Mouse (Mus musculus) liver, embryonic 14.5 days (tissue): ENCODE results near the gene AW011738. TPM values are rescaled to one million over a fixed set of nuclear protein-coding genes. Genes with fewer than 3 reads are reported as not detected.

Source experiments
- ATAC-seq: fragments of 200-750 bp; cut with Nextera tagmentation; 2 replicates; pipeline ENCODE4 v1.8.0; 2017; ENCODE audit warnings: moderate number of reproducible peaks, mild to moderate bottlenecking, moderate library complexity; ENCODE audit not compliant: insufficient read depth
- DNase-seq, 3 experiments: peaks; one replicate each; pipeline ENCODE4 v3.0.0-alpha.2; 2012 to 2013; ENCODE audit warnings: low read depth in 3 of 3, low spot score in 3 of 3
- H3K27ac ChIP-seq: fragments of 300-500 bp; sonication (generic); 2 replicates; pipeline ENCODE4 v1.5.1; 2014; ENCODE audit warnings: moderate library complexity, mild to moderate bottlenecking, control low read depth, inconsistent platforms
- H3K27me3 ChIP-seq: fragments of 300-500 bp; sonication (generic); 2 replicates; pipeline ENCODE4 v1.6.1; 2014; ENCODE audit warnings: mild to moderate bottlenecking, low read length, moderate library complexity; ENCODE audit not compliant: control insufficient read depth, insufficient read depth
- H3K36me3 ChIP-seq: fragments of 300-500 bp; sonication (generic); replicated peaks from 2 replicates; pipeline ENCODE4 v1.6.1; 2014; ENCODE audit warnings: low read depth; ENCODE audit not compliant: control insufficient read depth, insufficient read depth
- H3K4me1 ChIP-seq, 2 experiments: fragments of 200-500 bp in 1 of 2; fragments of 300-500 bp in 1 of 2; sonication (generic) in 1 of 2; replicated peaks; 2 replicates each; pipeline ENCODE4 v1.6.1; 2012 to 2014; ENCODE audit warnings: antibody characterized with exemption in 1 of 2, inconsistent platforms in 1 of 2, low read length in 1 of 2; ENCODE audit not compliant: control insufficient read depth in 2 of 2, insufficient read depth in 2 of 2
- H3K4me2 ChIP-seq: fragments of 300-500 bp; sonication (generic); 2 replicates; pipeline ENCODE4 v1.6.1; 2014; ENCODE audit warnings: low read depth, mild to moderate bottlenecking, control low read depth, moderate library complexity
- H3K4me3 ChIP-seq, 2 experiments: fragments of 200-500 bp in 1 of 2; fragments of 300-500 bp in 1 of 2; sonication (generic) in 1 of 2; 2 replicates each; pipeline ENCODE4 v1.5.1; 2012 to 2014; ENCODE audit warnings: low read depth in 2 of 2, low read length in 2 of 2, mild to moderate bottlenecking in 2 of 2, control low read depth in 1 of 2, inconsistent platforms in 1 of 2, moderate library complexity in 1 of 2; ENCODE audit not compliant: insufficient read depth in 1 of 2
- H3K9ac ChIP-seq: fragments of 300-500 bp; sonication (generic); replicated peaks from 2 replicates; pipeline ENCODE4 v1.6.1; 2014; ENCODE audit warnings: mild to moderate bottlenecking, control low read depth, moderate library complexity
- H3K9me3 ChIP-seq: fragments of 300-500 bp; sonication (generic); 2 replicates; pipeline ENCODE4 v1.6.1; 2016; ENCODE audit warnings: low read length, mixed read lengths; ENCODE audit not compliant: control insufficient read depth
- CTCF ChIP-seq: IDR thresholded peaks from 2 replicates; pipeline ENCODE4 v1.5.1; 2016; ENCODE audit warnings: antibody characterized with exemption, low read depth, control low read depth
- EP300 ChIP-seq: IDR thresholded peaks from 2 replicates; pipeline ENCODE4 v1.6.1; 2016; ENCODE audit warnings: antibody characterized with exemption, low read depth
- WGBS: fragments of 180-500 bp; shearing (Covaris S2); extraction: QIAGEN DNeasy Blood & Tissue Kit; methylation state at CpG from one replicate; pipeline ENCODE4 v1.1.7; 2014; ENCODE audit not compliant: insufficient replicate concordance; 5-methylcytosine and 5-hydroxymethylcytosine counted together
- polyA plus RNA-seq, 2 experiments: library from polyadenylated mRNA; depleted of rRNA in 1 of 2; stranded (reverse) in 1 of 2; unstranded in 1 of 2; fragments of >200 nt; fragmentation: Nextera tagmentation in 1 of 2; extraction: Ambion mirVana in 1 of 2; gene quantifications; 2 replicates each; pipeline versions ENCODE4 v1.2.1 to v1.2.3; 2012 to 2014

The AW011738 gene
- polyA plus RNA-seq, 2 experiments: 0.23 to 0.66 TPM

GRCm38 (mm10) chr4:156171828-156172227 is 31.3 kb upstream of the AW011738 start:
- TF ChIP-seq CTCF (no peak), EP300 (no peak)
- Histone ChIP-seq H3K9ac (no peak overlapping the region), H3K27ac (no peak overlapping the region), H3K36me3 (no peaks in the 10 kb centered on the region), H3K4me1 (no peaks in the 10 kb centered on the region), H3K4me3 (no peak overlapping the region), H3K4me2 (no peak overlapping the region), H3K27me3 (no peaks in the 10 kb centered on the region), H3K9me3 (no peaks in the 10 kb centered on the region)
- no peak for ATAC-seq
- WGBS: 81% methylated on average over 11 of the region's 11 CpGs
- DNase-seq: no peak

- Histone ChIP-seq H3K4me3 (no peak overlapping the region), H3K4me1 (no peaks in the 10 kb centered on the region), H3K9me3 (no peaks in the 10 kb centered on the region), H3K4me2 (no peak overlapping the region), H3K27ac (no peak overlapping the region), H3K9ac (no peak overlapping the region), H3K36me3 (no peaks in the 10 kb centered on the region; the same call in 1 of the 2 replicates), H3K27me3 (no peaks in the 10 kb centered on the region)
- DNase-seq (no peak), ATAC-seq (no peak)
- TF ChIP-seq CTCF (no peak), EP300 (no peak)
- 91% methylated on average over 9 of the region's 9 CpGs for WGBS
Measured at GRCm38 (mm10) chr4:156177630-156178029, 25.5 kb upstream of the AW011738 start.

- 43% methylated on average over 5 of the region's 5 CpGs for WGBS
- no peak overlapping the region for H3K27ac ChIP-seq
- ATAC-seq: no peak
- no peaks in the 10 kb centered on the region; the same call in 1 of the 2 replicates for H3K36me3 ChIP-seq
- H3K9me3 ChIP-seq: no peaks in the 10 kb centered on the region
- no peak overlapping the region for H3K4me2 ChIP-seq
- DNase-seq: no peak
- peaks cover 13 to 30% of the 10 kb centered on the region in 2 experiments for H3K4me1 ChIP-seq
- H3K4me3 ChIP-seq: no peak overlapping the region
- no peaks in the 10 kb centered on the region for H3K27me3 ChIP-seq
- TF ChIP-seq EP300: no peak
- no peak for TF ChIP-seq CTCF
- H3K9ac ChIP-seq: no peak overlapping the region
Measured at GRCm38 (mm10) chr4:156183747-156184146, 19.4 kb upstream of the AW011738 start.

GRCm38 (mm10) chr4:156184291-156184954 is 18.7 kb upstream of the AW011738 start:
- WGBS: 47% methylated on average over 7 of the region's 7 CpGs
- H3K9me3 ChIP-seq: no peaks in the 10 kb centered on the region
- no peak overlapping the region for H3K4me3 ChIP-seq
- no peak overlapping the region for H3K9ac ChIP-seq
- H3K27ac ChIP-seq: no peak overlapping the region
- ATAC-seq (no peak; the same call in 1 of the 2 replicates), DNase-seq (no peak)
- H3K4me2 ChIP-seq: peak overlapping the region; percentile 22; the same call in 1 of the 2 replicates
- TF ChIP-seq EP300 (no peak), CTCF (no peak)
- H3K27me3 ChIP-seq: no peaks in the 10 kb centered on the region
- no peaks in the 10 kb centered on the region for H3K36me3 ChIP-seq
- peaks cover 17 to 37% of the 10 kb centered on the region in 2 experiments for H3K4me1 ChIP-seq

GRCm38 (mm10) chr4:156185456-156185949 is 17.6 kb upstream of the AW011738 start:
- ATAC-seq: peak; percentile 80
- H3K4me3 ChIP-seq: peak overlapping the region; percentile 45 to 48
- 45% methylated on average over 13 of the region's 13 CpGs for WGBS
- no peaks in the 10 kb centered on the region for H3K36me3 ChIP-seq
- no peak overlapping the region for H3K27ac ChIP-seq
- peak overlapping the region; percentile 50 for H3K9ac ChIP-seq
- no peaks in the 10 kb centered on the region for H3K9me3 ChIP-seq
- no peak for DNase-seq
- TF ChIP-seq EP300 (peak; percentile 59), CTCF (no peak)
- H3K27me3 ChIP-seq: no peaks in the 10 kb centered on the region
- H3K4me2 ChIP-seq: peak overlapping the region; percentile 69
- peaks cover 17 to 40% of the 10 kb centered on the region in 2 experiments for H3K4me1 ChIP-seq
